Mouse (Mus musculus): ENCODE measurements around the gene E2f2. TPM values are rescaled to one million over a fixed set of nuclear protein-coding genes. Genes with fewer than 3 reads are reported as not detected.
A peak's percentile ranks its signal among the peaks of the same experiment; 100 is the strongest.

The E2f2 gene
- polyA plus RNA-seq, 1 experiment = 15.9 TPM

- DNase-seq (ENCODE audit: low read depth, low spot score) = no peak
- under 1% methylated on average over 67 of the region's 67 CpGs for WGBS
Observed at GRCm38 (mm10) chr4:136172542-136173209, 482 bp downstream of the E2f2 start.

- WGBS = 5% methylated on average over 14 of the region's 14 CpGs
- no peak for DNase-seq (ENCODE audit: low read depth, low spot score)
Observed at GRCm38 (mm10) chr4:136173210-136173715, 1.1 kb downstream of the E2f2 start.

GRCm38 (mm10) chr4:136174216-136175193 is 2.3 kb downstream of the E2f2 start:
- DNase-seq (ENCODE audit: low read depth, low spot score) = peak; percentile 85
- 30% methylated on average over 13 of the region's 13 CpGs for WGBS

GRCm38 (mm10) chr4:136176022-136176552 is 3.9 kb downstream of the E2f2 start:
- DNase-seq (ENCODE audit: low read depth, low spot score) = no peak
- 58% methylated on average over 10 of the region's 10 CpGs for WGBS

GRCm38 (mm10) chr4:136177244-136177611 is 5.0 kb downstream of the E2f2 start:
- DNase-seq (ENCODE audit: low read depth, low spot score) = no peak
- 13% methylated on average over 8 of the region's 8 CpGs for WGBS

GRCm38 (mm10) chr4:136177612-136178474 is 5.6 kb downstream of the E2f2 start:
- 24% methylated on average over 11 of the region's 11 CpGs for WGBS
- DNase-seq (ENCODE audit: low read depth, low spot score) = peak; percentile 96

GRCm38 (mm10) chr4:136178475-136178921 is 6.3 kb downstream of the E2f2 start:
- DNase-seq (ENCODE audit: low read depth, low spot score) = no peak

GRCm38 (mm10) chr4:136179456-136179855 is 7.3 kb downstream of the E2f2 start:
- 92% methylated on average over 7 of the region's 7 CpGs for WGBS
- DNase-seq (ENCODE audit: low read depth, low spot score) = no peak

More at GRCm38 (mm10) chr4:136178475-136178921, 6.3 kb downstream of the E2f2 start:
- WGBS = 56% methylated on average over 12 of the region's 12 CpGs

GRCm38 (mm10) chr4:136179998-136180397 is 7.8 kb downstream of the E2f2 start:
- 40% methylated on average over 15 of the region's 15 CpGs for WGBS
- no peak for DNase-seq (ENCODE audit: low read depth, low spot score)

GRCm38 (mm10) chr4:136180408-136181330 is 8.5 kb downstream of the E2f2 start:
- WGBS = 42% methylated on average over 23 of the region's 23 CpGs
- no peak for DNase-seq (ENCODE audit: low read depth, low spot score)

- WGBS = 45% methylated on average over 12 of the region's 12 CpGs
- no peak for DNase-seq (ENCODE audit: low read depth, low spot score)
Observed at GRCm38 (mm10) chr4:136181367-136181766, 9.2 kb downstream of the E2f2 start.

- DNase-seq (ENCODE audit: low read depth, low spot score) = no peak
- 71% methylated on average over 9 of the region's 9 CpGs for WGBS
Observed at GRCm38 (mm10) chr4:136185375-136185774, 13.2 kb downstream of the E2f2 start.

GRCm38 (mm10) chr4:136186315-136186714 is 14.1 kb downstream of the E2f2 start:
- DNase-seq (ENCODE audit: low read depth, low spot score) = no peak
- 78% methylated on average over 8 of the region's 8 CpGs for WGBS

- no peak for DNase-seq (ENCODE audit: low read depth, low spot score)
- WGBS = 32% methylated on average over 23 of the region's 23 CpGs
Observed at GRCm38 (mm10) chr4:136186739-136187472, 14.7 kb downstream of the E2f2 start.

- no peak for DNase-seq (ENCODE audit: low read depth, low spot score)
- 71% methylated on average over 6 of the region's 6 CpGs for WGBS
Observed at GRCm38 (mm10) chr4:136188973-136189737, 17.0 kb downstream of the E2f2 start.

- 47% methylated on average over 8 of the region's 8 CpGs for WGBS
- no peak for DNase-seq (ENCODE audit: low read depth, low spot score)
Observed at GRCm38 (mm10) chr4:136189912-136190311, 17.7 kb downstream of the E2f2 start.

GRCm38 (mm10) chr4:136193571-136193970 is 21.4 kb downstream of the E2f2 start:
- no peak for DNase-seq (ENCODE audit: low read depth, low spot score)

More at GRCm38 (mm10) chr4:136193571-136193970, 21.4 kb downstream of the E2f2 start:
- WGBS = 80% methylated on average over 3 of the region's 3 CpGs
